Mouse (Mus musculus) cortical plate, adult 2 months (tissue): ENCODE measurements around the gene P4hb. TPM values are rescaled to one million over a fixed set of nuclear protein-coding genes. Genes with fewer than 3 reads are reported as not detected.

Experiments used
- H3K27ac ChIP-seq: fragments of 200-500 bp; 2 replicates; pipeline ENCODE4 v1.5.1; 2012; ENCODE audit warnings: low read length, control low read depth, inconsistent platforms; ENCODE audit not compliant: insufficient read depth
- H3K4me1 ChIP-seq: fragments of 200-500 bp; 2 replicates; pipeline ENCODE4 v1.6.1; 2011; ENCODE audit warnings: low read length; ENCODE audit not compliant: control insufficient read depth, insufficient read depth
- H3K4me3 ChIP-seq: fragments of 200-500 bp; 2 replicates; pipeline ENCODE4 v1.5.1; 2011; ENCODE audit warnings: mild to moderate bottlenecking, low read length, control low read depth; ENCODE audit not compliant: insufficient read depth
- CTCF ChIP-seq: fragments of 200-500 bp; IDR thresholded peaks from 2 replicates; pipeline ENCODE4 v1.5.1; 2011; ENCODE audit warnings: mild to moderate bottlenecking, control low read depth, low read length; ENCODE audit not compliant: insufficient read depth; ENCODE audit errors: extremely low read depth
- POLR2A ChIP-seq: fragments of 200-500 bp; IDR thresholded peaks from 2 replicates; pipeline ENCODE4 v1.6.1; 2011; ENCODE audit warnings: mild to moderate bottlenecking, low read length, control low read depth; ENCODE audit not compliant: insufficient read depth; ENCODE audit errors: extremely low read depth
- polyA plus RNA-seq: library from polyadenylated mRNA; depleted of rRNA; stranded (reverse); fragments of >200 nt; gene quantifications from 2 replicates; pipeline ENCODE4 v1.2.3, GENCODE M21; 2012; rRNA removed

Gene P4hb
- polyA plus RNA-seq, 1 experiment, result 91.2 TPM

- TF ChIP-seq CTCF, result no peak
- no peak for TF ChIP-seq POLR2A
Observed at GRCm38 (mm10) chr11:120512790-120513453, 60.1 kb downstream of the P4hb start.

GRCm38 (mm10) chr11:120510375-120511030 lies 62.5 kb downstream of the P4hb start:
- TF ChIP-seq POLR2A (no peak), CTCF (no peak)
- no peak overlapping the region for H3K4me3 ChIP-seq
- no peaks in the 10 kb centered on the region for H3K4me1 ChIP-seq
- H3K27ac ChIP-seq, result no peak overlapping the region

More at GRCm38 (mm10) chr11:120512790-120513453, 60.1 kb downstream of the P4hb start:
- H3K4me1 ChIP-seq, result no peaks in the 10 kb centered on the region
- no peak overlapping the region for H3K4me3 ChIP-seq
- no peak overlapping the region for H3K27ac ChIP-seq

Other genes starting within 250 kb of the P4hb start
- gene Actg1, start 224.7 kb downstream of the P4hb start, polyA plus RNA-seq, result 1,064 and 1,106 TPM in 2 replicates
- 0.28 and 0.67 TPM in 2 replicates for gene Fscn2, start 211.7 kb downstream of the P4hb start, polyA plus RNA-seq
- gene Faap100, start 194.5 kb downstream of the P4hb start, polyA plus RNA-seq, result 22.8 and 23.9 TPM in 2 replicates
- 62.0 and 62.7 TPM in 2 replicates for gene Nploc4, start 135.5 kb downstream of the P4hb start, polyA plus RNA-seq
- gene Tspan10, start 130.6 kb downstream of the P4hb start, polyA plus RNA-seq, result 0.15 TPM in 1 of 2 replicates, not detected in the other
- gene Pde6g, start 119.8 kb downstream of the P4hb start, polyA plus RNA-seq, result 0.59 and 0.81 TPM in 2 replicates
- 15.0 and 17.4 TPM in 2 replicates for gene Oxld1, start 115.2 kb downstream of the P4hb start, polyA plus RNA-seq
- 27.6 and 28.5 TPM in 2 replicates for gene Ccdc137, start 115.1 kb downstream of the P4hb start, polyA plus RNA-seq
- 46.0 and 46.2 TPM in 2 replicates for gene Arl16, start 105.6 kb downstream of the P4hb start, polyA plus RNA-seq
- 96.3 and 96.6 TPM in 2 replicates for gene Mrpl12, start 88.6 kb downstream of the P4hb start, polyA plus RNA-seq
- gene Slc25a10, start 81.4 kb downstream of the P4hb start, polyA plus RNA-seq, result 29.0 and 30.0 TPM in 2 replicates
- 0.13 TPM in 2 replicates for gene Gcgr, start 42.6 kb downstream of the P4hb start, polyA plus RNA-seq
- 158 and 160 TPM in 2 replicates for gene Mcrip1, start 23.5 kb downstream of the P4hb start, polyA plus RNA-seq
- not detected in 2 replicates for gene Ppp1r27, start 22.1 kb downstream of the P4hb start, polyA plus RNA-seq
- 416 and 442 TPM in 2 replicates for gene Arhgdia, start 8.4 kb upstream of the P4hb start, polyA plus RNA-seq
- 42.1 and 46.9 TPM in 2 replicates for gene Alyref, start 25.1 kb upstream of the P4hb start, polyA plus RNA-seq
- gene Anapc11, start 25.2 kb upstream of the P4hb start, polyA plus RNA-seq, result 148 and 161 TPM in 2 replicates
- gene Npb, start 35.2 kb upstream of the P4hb start, polyA plus RNA-seq, result 0.58 and 1.1 TPM in 2 replicates
- gene Pcyt2, start 44.7 kb upstream of the P4hb start, polyA plus RNA-seq, result 281 and 289 TPM in 2 replicates
- 98.2 and 105 TPM in 2 replicates for gene Sirt7, start 52.0 kb upstream of the P4hb start, polyA plus RNA-seq
- gene Mafg, start 60.3 kb upstream of the P4hb start, polyA plus RNA-seq, result 83.7 and 83.9 TPM in 2 replicates
- gene Pycr1, start 70.5 kb upstream of the P4hb start, polyA plus RNA-seq, result 2.2 and 3.6 TPM in 2 replicates
- gene Myadml2, start 74.9 kb upstream of the P4hb start, polyA plus RNA-seq, result 3.4 and 3.6 TPM in 2 replicates
- gene Notum, start 87.9 kb upstream of the P4hb start, polyA plus RNA-seq, result 6.8 and 7.1 TPM in 2 replicates
- 46.2 and 46.8 TPM in 2 replicates for gene Aspscr1, start 99.7 kb upstream of the P4hb start, polyA plus RNA-seq
- 36.2 and 40.2 TPM in 2 replicates for gene Cenpx, start 140.5 kb upstream of the P4hb start, polyA plus RNA-seq
- 114 and 137 TPM in 2 replicates for gene Lrrc45, start 140.7 kb upstream of the P4hb start, polyA plus RNA-seq
- 60.4 and 72.2 TPM in 2 replicates for gene Rac3, start 148.2 kb upstream of the P4hb start, polyA plus RNA-seq
- gene Dcxr, start 154.0 kb upstream of the P4hb start, polyA plus RNA-seq, result 20.5 and 21.3 TPM in 2 replicates
- gene Cbr2, start 158.9 kb upstream of the P4hb start, polyA plus RNA-seq, result 4.6 and 4.9 TPM in 2 replicates
- gene Hmga1b, start 189.5 kb upstream of the P4hb start, polyA plus RNA-seq, result 1.4 and 2.8 TPM in 2 replicates
- 98.9 and 103 TPM in 2 replicates for gene Rfng, start 211.0 kb upstream of the P4hb start, polyA plus RNA-seq
- gene Gps1, start 211.0 kb upstream of the P4hb start, polyA plus RNA-seq, result 223 and 224 TPM in 2 replicates
- gene Dus1l, start 223.2 kb upstream of the P4hb start, polyA plus RNA-seq, result 49.8 and 51.3 TPM in 2 replicates